Mouse (Mus musculus) midbrain, embryonic 11.5 days (tissue): ENCODE results near the gene Apobr. TPM values are rescaled to one million over a fixed set of nuclear protein-coding genes. Genes with fewer than 3 reads are reported as not detected.

Experiments used
- ATAC-seq: fragments of 200-750 bp; cut with Nextera tagmentation; 2 replicates; pipeline ENCODE4 v1.8.0; 2017; ENCODE audit warnings: moderate TSS enrichment, moderate library complexity; ENCODE audit not compliant: low FRiP score
- DNase-seq: peaks from one replicate; pipeline ENCODE4 v3.0.0; 2015; ENCODE audit warnings: low spot score; ENCODE audit errors: missing footprints
- H3K27ac ChIP-seq: fragments of 300-500 bp; sonication (generic); 2 replicates; pipeline ENCODE4 v1.5.1; 2014; ENCODE audit warnings: low read depth, low read length
- H3K27me3 ChIP-seq: fragments of 300-500 bp; sonication (generic); 2 replicates; pipeline ENCODE4 v1.6.1; 2014; ENCODE audit warnings: mild to moderate bottlenecking, low read length, moderate library complexity, mixed read lengths; ENCODE audit not compliant: control insufficient read depth, insufficient read depth
- H3K36me3 ChIP-seq: fragments of 300-500 bp; sonication (generic); 2 replicates; pipeline ENCODE4 v1.6.1; 2014; ENCODE audit warnings: mild to moderate bottlenecking, low read length, moderate library complexity, mixed read lengths; ENCODE audit not compliant: control insufficient read depth, insufficient read depth
- H3K4me1 ChIP-seq: fragments of 300-500 bp; sonication (generic); 2 replicates; pipeline ENCODE4 v1.6.1; 2014; ENCODE audit warnings: low read length; ENCODE audit not compliant: control insufficient read depth, insufficient read depth
- H3K4me2 ChIP-seq: fragments of 300-500 bp; sonication (generic); 2 replicates; pipeline ENCODE4 v1.6.1; 2014; ENCODE audit warnings: mild to moderate bottlenecking, moderate library complexity
- H3K4me3 ChIP-seq: fragments of 300-500 bp; sonication (generic); 2 replicates; pipeline ENCODE4 v1.5.1; 2014; ENCODE audit warnings: low read depth, low read length
- H3K9ac ChIP-seq: fragments of 300-500 bp; sonication (generic); 2 replicates; pipeline ENCODE4 v1.6.1; 2014; ENCODE audit warnings: low read length
- H3K9me3 ChIP-seq: fragments of 300-500 bp; sonication (generic); 2 replicates; pipeline ENCODE4 v1.6.1; 2016; ENCODE audit warnings: low read length; ENCODE audit not compliant: control insufficient read depth
- WGBS: fragments of 180-500 bp; shearing (Covaris S2); extraction: QIAGEN DNeasy Blood & Tissue Kit; methylation state at CpG from one replicate; pipeline ENCODE4 v1.1.7; 2014; 5-methylcytosine and 5-hydroxymethylcytosine counted together
- polyA plus RNA-seq: library from polyadenylated mRNA; unstranded; fragments of >200 nt; fragmentation: Nextera tagmentation; extraction: Ambion mirVana; gene quantifications from 2 replicates; pipeline ENCODE4 v1.2.1, GENCODE M21; 2014

Gene Apobr
- polyA plus RNA-seq, 1 experiment from 2014 or later: 0.57 TPM

DNA sequence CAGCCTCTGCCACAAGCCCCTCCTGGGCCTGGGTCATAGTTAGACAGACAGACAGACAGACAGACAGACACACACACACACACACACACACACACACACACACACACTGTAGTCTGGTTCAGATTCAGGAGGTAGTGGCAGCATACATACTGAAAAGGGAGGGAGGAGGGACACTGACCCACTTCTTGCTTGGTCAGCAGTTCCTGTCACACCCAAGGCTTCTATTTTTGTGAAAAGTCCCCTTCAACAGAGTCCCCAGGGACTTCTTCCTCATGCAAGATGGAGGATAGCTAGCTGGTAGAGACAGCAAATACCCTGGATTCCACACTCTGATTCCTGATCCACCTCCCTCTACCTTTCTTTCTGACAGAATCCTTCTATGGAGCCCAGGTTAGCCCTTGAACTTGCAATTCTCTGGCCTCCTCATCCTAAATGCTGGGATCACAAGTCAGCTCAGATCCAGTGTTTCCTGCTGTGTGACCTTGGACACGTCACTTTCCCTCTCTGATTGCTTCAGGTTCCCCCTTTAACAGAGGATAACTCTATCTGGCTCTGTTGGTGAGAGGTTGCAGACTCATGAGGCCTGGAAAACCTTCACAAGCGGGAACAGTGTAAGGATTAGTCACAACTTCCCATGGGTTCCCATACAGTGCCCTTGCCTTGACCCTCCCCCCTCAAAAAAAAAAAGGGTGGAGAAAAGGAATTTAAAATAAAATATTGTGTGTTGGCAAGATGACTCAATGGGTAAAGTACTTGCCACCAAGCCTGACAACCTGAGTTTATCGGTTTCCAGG lies 41.3 kb downstream of the Apobr start:
- WGBS: 88% methylated on average over 3 of the region's 3 CpGs
- no peak for ATAC-seq
- no peak overlapping the region for H3K27ac ChIP-seq

GRCm38 (mm10) chr7:126628111-126628510 lies 43.4 kb downstream of the Apobr start:
- H3K4me3 ChIP-seq: no peak overlapping the region
- ATAC-seq (no peak), DNase-seq (no peak)
- no peaks in the 10 kb centered on the region for H3K9me3 ChIP-seq
- H3K36me3 ChIP-seq: no peaks in the 10 kb centered on the region
- H3K9ac ChIP-seq: no peak overlapping the region
- no peaks in the 10 kb centered on the region for H3K27me3 ChIP-seq
- WGBS: 81% methylated on average over 6 of the region's 6 CpGs
- H3K4me1 ChIP-seq: 0 out of 2 replicates have a peak, but pooled peaks cover 2% of the 10 kb centered on the region
- H3K4me2 ChIP-seq: no peak overlapping the region
- no peak overlapping the region for H3K27ac ChIP-seq

More for the DNA sequence above, 41.3 kb downstream of the Apobr start:
- H3K4me3 ChIP-seq: no peak overlapping the region
- no peaks in the 10 kb centered on the region for H3K27me3 ChIP-seq
- no peak for DNase-seq
- H3K9me3 ChIP-seq: no peaks in the 10 kb centered on the region
- no peak overlapping the region for H3K4me2 ChIP-seq
- 0 out of 2 replicates have a peak, but pooled peaks cover 2% of the 10 kb centered on the region for H3K4me1 ChIP-seq
- no peaks in the 10 kb centered on the region for H3K36me3 ChIP-seq
- H3K9ac ChIP-seq: no peak overlapping the region

DNA sequence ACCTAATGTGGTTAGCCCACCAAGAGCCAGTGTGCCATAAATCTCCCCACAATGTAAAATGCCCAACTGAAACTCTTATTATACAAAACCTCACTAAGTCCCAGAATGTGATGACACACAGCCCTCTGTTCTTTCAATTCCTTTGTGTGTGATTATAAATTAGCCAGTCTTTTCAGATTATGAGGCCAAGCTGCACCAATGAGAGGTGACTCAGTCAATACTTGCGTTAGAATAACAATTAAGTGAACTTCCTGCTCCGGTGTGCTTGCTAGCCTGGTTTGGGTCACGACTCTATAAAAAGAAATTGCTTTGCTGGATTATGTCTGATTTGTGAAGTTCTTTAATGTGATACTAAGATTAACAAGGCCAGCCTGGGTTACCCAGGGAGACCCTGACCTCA lies 45.2 kb downstream of the Apobr start:
- H3K27me3 ChIP-seq: no peaks in the 10 kb centered on the region
- WGBS: 51% methylated on average over 3 of the region's 3 CpGs
- H3K4me1 ChIP-seq: 0 out of 2 replicates have a peak, but pooled peaks cover 2% of the 10 kb centered on the region
- H3K36me3 ChIP-seq: no peaks in the 10 kb centered on the region
- H3K9me3 ChIP-seq: no peaks in the 10 kb centered on the region
- no peak overlapping the region for H3K4me2 ChIP-seq
- ATAC-seq (no peak), DNase-seq (no peak)
- no peak overlapping the region for H3K4me3 ChIP-seq
- no peak overlapping the region for H3K27ac ChIP-seq
- H3K9ac ChIP-seq: no peak overlapping the region

DNA sequence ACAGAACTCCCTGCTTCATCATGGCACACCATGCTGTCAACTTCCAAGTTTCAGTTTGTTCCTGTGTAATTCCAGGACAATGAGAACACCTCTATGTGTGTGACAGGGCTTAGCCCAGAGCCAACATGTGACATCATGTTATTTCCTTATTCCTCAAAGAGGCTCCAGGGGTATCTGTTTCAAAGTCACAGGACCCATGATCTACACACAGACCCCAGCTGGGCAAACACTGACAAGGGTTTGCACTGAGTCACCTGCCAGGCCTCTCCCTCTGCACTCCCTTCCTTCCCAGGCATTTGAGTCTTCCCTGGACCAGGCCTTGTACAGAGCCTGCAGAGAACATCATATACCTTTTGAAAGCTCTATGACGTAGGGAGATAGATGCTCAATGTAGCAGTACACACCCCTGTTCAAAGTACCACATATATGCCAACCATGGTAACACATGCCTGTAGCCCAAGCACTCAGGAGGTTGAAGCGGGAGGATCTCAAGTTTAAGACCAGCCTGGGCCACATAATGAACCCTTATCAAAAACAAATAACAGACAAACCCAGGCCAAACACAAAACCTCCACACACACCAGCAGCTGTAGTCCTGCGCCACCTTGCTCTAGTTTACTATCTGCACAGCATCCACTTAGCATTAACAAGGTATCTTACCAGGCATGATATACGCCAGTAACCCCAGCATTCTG lies 46.2 kb downstream of the Apobr start, which contains the start of gene Nupr1:
Gene Nupr1 (minus strand): TSS at position 38 of the 695 bp plus-strand sequence.
- no peak for DNase-seq
- ATAC-seq: no peak
- H3K27ac ChIP-seq: no peak within 1 kb of the TSS
- H3K9ac ChIP-seq: no peak within 1 kb of the TSS
- no peak within 1 kb of the TSS for H3K4me3 ChIP-seq
- no peaks in the 10 kb centered on the region for H3K36me3 ChIP-seq
- WGBS: 92% methylated on average over 4 of the region's 4 CpGs
- no peaks in the 10 kb centered on the region for H3K27me3 ChIP-seq
- 0 out of 2 replicates have a peak, but pooled peaks cover 2% of the 10 kb centered on the region for H3K4me1 ChIP-seq
- no peaks in the 10 kb centered on the region for H3K9me3 ChIP-seq
- no peak within 1 kb of the TSS for H3K4me2 ChIP-seq

- 0 out of 2 replicates have a peak, but pooled peaks cover 2% of the 10 kb centered on the region for H3K4me1 ChIP-seq
- 92% methylated on average over 2 of the region's 2 CpGs for WGBS
- H3K9me3 ChIP-seq: no peaks in the 10 kb centered on the region
- no peak for ATAC-seq
- H3K9ac ChIP-seq: no peak overlapping the region
- H3K27me3 ChIP-seq: no peaks in the 10 kb centered on the region
- no peak overlapping the region for H3K4me3 ChIP-seq
- DNase-seq: no peak
- H3K4me2 ChIP-seq: no peak overlapping the region
- no peaks in the 10 kb centered on the region for H3K36me3 ChIP-seq
- no peak overlapping the region for H3K27ac ChIP-seq
These were observed 47.7 kb downstream of the Apobr start for GRCm38 (mm10) chr7:126632478-126632877.

GRCm38 (mm10) chr7:126635375-126635774 lies 50.6 kb downstream of the Apobr start:
- Histone ChIP-seq H3K9ac (no peak overlapping the region), H3K4me3 (no peak overlapping the region), H3K4me1 (no peaks in the 10 kb centered on the region), H3K27ac (no peak overlapping the region), H3K27me3 (no peaks in the 10 kb centered on the region), H3K36me3 (no peaks in the 10 kb centered on the region), H3K4me2 (no peak overlapping the region), H3K9me3 (no peaks in the 10 kb centered on the region)
- DNase-seq (no peak), ATAC-seq (no peak)

GRCm38 (mm10) chr7:126636733-126637520 lies 52.2 kb downstream of the Apobr start:
- DNase-seq: no peak
- ATAC-seq: no peak

More at GRCm38 (mm10) chr7:126636733-126637520, 52.2 kb downstream of the Apobr start:
- Histone ChIP-seq H3K9me3 (no peaks in the 10 kb centered on the region), H3K9ac (no peak overlapping the region), H3K4me3 (no peak overlapping the region), H3K27ac (no peak overlapping the region), H3K4me1 (no peaks in the 10 kb centered on the region), H3K36me3 (no peaks in the 10 kb centered on the region), H3K4me2 (no peak overlapping the region), H3K27me3 (no peaks in the 10 kb centered on the region)
- 17% methylated on average over 4 of the region's 4 CpGs for WGBS
